In genomic region chr12:87299657-87300440, GRCm38 (mm10) we compare ENCODE assay signal across 8 mouse cellular contexts. TPM values are rescaled to one million over a fixed set of nuclear protein-coding genes. Genes with fewer than 3 reads are reported as not detected.
A peak's percentile ranks its signal among the peaks of the same experiment; 100 is the strongest.
DNase-seq lines count a peak whose midpoint lies in the region; ATAC-seq and TF ChIP-seq lines count a peak whose summit lies in the region.

Ism2 (minus strand) TSS chr12:87299705.

- no peak for TF ChIP-seq POLR2A in spleen, adult 2 months (IDR thresholded peaks at IDR 0.05; ENCODE audit: low read depth, low read length)
- no peak; the same call in 1 of the 2 replicates for TF ChIP-seq POLR2A in small intestine, adult 2 months (IDR thresholded peaks at IDR 0.05; ENCODE audit: low read depth, low read length)

- H3K79me2 ChIP-seq in macrophage (ENCODE audit: inconsistent target): no peaks in the 10 kb centered on the region

- no peaks in the 10 kb centered on the region for H3K36me3 ChIP-seq in spleen, adult 2 months (ENCODE audit: control insufficient read depth, insufficient read depth, low read length)
- no peaks in the 10 kb centered on the region for H3K36me3 ChIP-seq in heart, embryonic 13.5 days
- H3K36me3 ChIP-seq in macrophage (ENCODE audit: inconsistent target): no peaks in the 10 kb centered on the region
- no peaks in the 10 kb centered on the region for H3K36me3 ChIP-seq in small intestine, adult 2 months (ENCODE audit: control insufficient read depth, insufficient read depth, low read length)

- peak within 1 kb of the TSS; percentile 54 for H3K4me3 ChIP-seq in spleen, adult 2 months (ENCODE audit: extremely low read depth, insufficient read depth, insufficient read length)
- peak within 1 kb of the TSS; percentile 84 for H3K4me3 ChIP-seq in heart, embryonic 13.5 days
- peak within 1 kb of the TSS; percentile 21; the same call in 1 of the 2 replicates for H3K4me3 ChIP-seq in macrophage (ENCODE audit: inconsistent target)
- H3K4me3 ChIP-seq in small intestine, adult 2 months (ENCODE audit: low read depth, low read length): peak within 1 kb of the TSS; percentile 72

- no peak for DNase-seq in spleen, adult 2 months (ENCODE audit: low read depth in 1 of 2, low spot score in 2 of 2)
- no peak for DNase-seq in spleen, postnatal 14 days (ENCODE audit: low spot score in 2 of 2)
- DNase-seq in kidney, postnatal 10 days: peak; percentile 54
- DNase-seq in spleen, postnatal 36 days (ENCODE audit: low spot score in 2 of 2): no peak

- peak within 1 kb of the TSS; percentile 99 for H3K4me2 ChIP-seq in heart, embryonic 13.5 days

- ATAC-seq in common myeloid progenitor, adult 5-6 weeks (replicated peaks; ENCODE audit: low read depth, poor library complexity, severe bottlenecking): peak; percentile 53
- ATAC-seq in heart, embryonic 13.5 days (ENCODE audit: extremely low read depth, insufficient number of reproducible peaks, low FRiP score, low TSS enrichment): peak; percentile 64; the same call in 1 of the 2 replicates

- 1% methylated on average over 74 of the region's 86 CpGs for WGBS in spleen, adult 2 months
- WGBS in heart, embryonic 13.5 days: under 1% methylated on average over 85 of the region's 86 CpGs
- under 1% methylated on average over 72 of the region's 86 CpGs for WGBS in macrophage (ENCODE audit: missing documents)
- under 1% methylated on average over 86 of the region's 86 CpGs for WGBS in small intestine, adult 2 months

- peaks cover 9% of the 10 kb centered on the region for H3K4me1 ChIP-seq in spleen, adult 2 months (ENCODE audit: control insufficient read depth, insufficient read depth, insufficient read length)
- H3K4me1 ChIP-seq in heart, embryonic 13.5 days: peaks cover 14% of the 10 kb centered on the region
- peaks cover 10% of the 10 kb centered on the region; the same call in 1 of the 2 replicates for H3K4me1 ChIP-seq in small intestine, adult 2 months (ENCODE audit: control insufficient read depth, insufficient read depth, insufficient read length, low read length)

- H3K9me3 ChIP-seq in heart, embryonic 13.5 days: no peaks in the 10 kb centered on the region

- H3K9ac ChIP-seq in heart, embryonic 13.5 days: peak within 1 kb of the TSS; percentile 82

- no peak for TF ChIP-seq CTCF in spleen, adult 2 months (IDR thresholded peaks at IDR 0.05; ENCODE audit: extremely low read depth, insufficient read depth, insufficient read length, insufficient replicate concordance)
- no peak for TF ChIP-seq CTCF in small intestine, adult 2 months (IDR thresholded peaks at IDR 0.05; ENCODE audit: extremely low read depth, insufficient read length, insufficient replicate concordance, low read depth, low read length)

- H3K27ac ChIP-seq in spleen, adult 2 months (ENCODE audit: insufficient read depth, low read length): no peak within 1 kb of the TSS
- H3K27ac ChIP-seq in heart, embryonic 13.5 days (replicated peaks): no peak within 1 kb of the TSS
- H3K27ac ChIP-seq in macrophage: no peak within 1 kb of the TSS
- no peak within 1 kb of the TSS for H3K27ac ChIP-seq in small intestine, adult 2 months (ENCODE audit: insufficient read depth, low read depth, low read length)

- peaks cover 17% of the 10 kb centered on the region for H3K27me3 ChIP-seq in spleen, adult 2 months (ENCODE audit: control insufficient read depth, insufficient read depth, low read length)
- peaks cover 22% of the 10 kb centered on the region for H3K27me3 ChIP-seq in heart, embryonic 13.5 days (replicated peaks)
- H3K27me3 ChIP-seq in small intestine, adult 2 months (ENCODE audit: control insufficient read depth, insufficient read depth, low read length): peaks cover 14% of the 10 kb centered on the region; the same call in 1 of the 2 replicates

RNA-seq across cellular contexts. Expression of gene Ism2, which starts in this region (rescaled TPM):
- polyA plus RNA-seq in spleen, adult 2 months (2012; rRNA removed): 0.07 and 0.21 TPM in 2 replicates
- not detected in 2 replicates for total RNA-seq in common myeloid progenitor, adult 5-6 weeks (2017)
- 0.75 and 0.90 TPM in 2 replicates for polyA plus RNA-seq in heart, embryonic 13.5 days (2015; fragmentation: Nextera tagmentation; extraction: Ambion mirVana)
- total RNA-seq in macrophage (2018; cell fraction: chromatin; rRNA removed): under 1 TPM in 5 of 26 experiments, not detected in 21; 0.36 to 0.49 (median 0.45) TPM
- total RNA-seq in macrophage (2018; cell fraction: cytosol; rRNA removed): under 1 TPM in 19 of 26 experiments, not detected in 7; 0.05 to 0.27 (median 0.14) TPM
- 1 to 10 TPM in 1 of 26 experiments, under 1 TPM in 9, not detected in 16; 0.17 to 3.4 (median 0.53) TPM for total RNA-seq in macrophage (2018; cell fraction: nucleus; rRNA removed)
- 0.19 TPM in 1 of 3 replicates, not detected in the others for polyA plus RNA-seq in macrophage (2018)
- polyA plus RNA-seq in small intestine, adult 2 months (2012; rRNA removed): 0.15 and 0.25 TPM in 2 replicates

Comparison
In these comparisons a context has a peak if more than half of its experiments do, and no peak if none do; other contexts are left out.
1. Peak in ATAC-seq in common myeloid progenitor, adult 5-6 weeks; RNA of the gene not detected or under 1 TPM.
2. Peak in ATAC-seq, H3K4me3 ChIP-seq, H3K9ac ChIP-seq and H3K4me2 ChIP-seq in heart, embryonic 13.5 days; RNA of the gene not detected or under 1 TPM.
3. H3K4me3 ChIP-seq: peak in every context shown above with its lines; median percentile 84 in heart, embryonic 13.5 days; 72 in small intestine, adult 2 months; 54 in spleen, adult 2 months; 21 in macrophage.